Mouse (Mus musculus) hindbrain, embryonic 12.5 days (tissue): Measurements from ENCODE around the gene Ywhaq. TPM values are rescaled to one million over a fixed set of nuclear protein-coding genes. Genes with fewer than 3 reads are reported as not detected.

Experiments used
- ATAC-seq: fragments of 200-750 bp; cut with Nextera tagmentation; 2 replicates; pipeline ENCODE4 v1.8.0; 2017; ENCODE audit warnings: moderate TSS enrichment; ENCODE audit not compliant: low FRiP score
- H3K27ac ChIP-seq: fragments of 300-500 bp; sonication (generic); 2 replicates; pipeline ENCODE4 v1.5.1; 2016; ENCODE audit warnings: mild to moderate bottlenecking
- H3K27me3 ChIP-seq: fragments of 300-500 bp; sonication (generic); 2 replicates; pipeline ENCODE4 v1.6.1; 2016; ENCODE audit warnings: mild to moderate bottlenecking
- H3K36me3 ChIP-seq: fragments of 300-500 bp; sonication (generic); 2 replicates; pipeline ENCODE4 v1.6.1; 2016; ENCODE audit warnings: mild to moderate bottlenecking
- H3K4me1 ChIP-seq: fragments of 300-500 bp; sonication (generic); 2 replicates; pipeline ENCODE4 v1.6.1; 2016
- H3K4me2 ChIP-seq: fragments of 300-500 bp; sonication (generic); replicated peaks from 2 replicates; pipeline ENCODE4 v1.6.1; 2016; ENCODE audit warnings: mild to moderate bottlenecking
- H3K4me3 ChIP-seq: fragments of 300-500 bp; sonication (generic); 2 replicates; pipeline ENCODE4 v1.5.1; 2016; ENCODE audit warnings: mild to moderate bottlenecking
- H3K9ac ChIP-seq: fragments of 300-500 bp; sonication (generic); 2 replicates; pipeline ENCODE4 v1.6.1; 2016; ENCODE audit warnings: mild to moderate bottlenecking, moderate library complexity
- H3K9me3 ChIP-seq: fragments of 300-500 bp; sonication (generic); replicated peaks from 2 replicates; pipeline ENCODE4 v1.6.1; 2016; ENCODE audit warnings: mild to moderate bottlenecking
- WGBS: fragments of 180-500 bp; shearing (Covaris S2); methylation state at CpG from one replicate; pipeline ENCODE4 v1.1.7; 2016; 5-methylcytosine and 5-hydroxymethylcytosine counted together
- polyA plus RNA-seq: library from polyadenylated mRNA; unstranded; fragments of >200 nt; fragmentation: Nextera tagmentation; extraction: Ambion mirVana; gene quantifications from 2 replicates; pipeline ENCODE4 v1.2.1, GENCODE M21; 2016

The Ywhaq gene
- polyA plus RNA-seq, 1 experiment from 2014 or later: 1,102 TPM

DNA sequence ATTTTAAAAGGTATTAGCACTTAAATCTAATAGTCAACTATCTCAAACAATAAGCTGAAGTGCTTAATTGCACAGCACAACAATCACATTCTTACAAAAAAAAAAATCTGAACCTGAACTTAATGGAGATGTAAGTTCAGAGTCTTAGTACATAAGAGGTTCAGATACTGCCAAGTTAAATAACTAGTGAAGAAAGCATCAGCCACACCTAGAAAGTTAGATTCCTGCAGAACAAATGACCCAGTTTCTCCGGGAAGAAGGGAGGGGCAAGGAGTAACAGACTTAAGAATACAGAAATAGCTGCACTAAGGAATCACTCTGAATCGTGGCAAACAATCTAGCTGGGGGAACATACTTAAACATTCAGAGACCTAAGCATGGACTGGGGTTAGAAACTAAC, 54.8 kb downstream of the Ywhaq start:
- Histone ChIP-seq H3K9ac (no peak overlapping the region), H3K27me3 (no peaks in the 10 kb centered on the region), H3K36me3 (no peaks in the 10 kb centered on the region), H3K4me2 (no peak overlapping the region), H3K27ac (no peak overlapping the region), H3K9me3 (0 out of 2 replicates have a peak, but pooled peaks cover 5% of the 10 kb centered on the region), H3K4me3 (no peak overlapping the region), H3K4me1 (no peaks in the 10 kb centered on the region)
- ATAC-seq: no peak
- 91% methylated on average over 2 of the region's 2 CpGs for WGBS

DNA sequence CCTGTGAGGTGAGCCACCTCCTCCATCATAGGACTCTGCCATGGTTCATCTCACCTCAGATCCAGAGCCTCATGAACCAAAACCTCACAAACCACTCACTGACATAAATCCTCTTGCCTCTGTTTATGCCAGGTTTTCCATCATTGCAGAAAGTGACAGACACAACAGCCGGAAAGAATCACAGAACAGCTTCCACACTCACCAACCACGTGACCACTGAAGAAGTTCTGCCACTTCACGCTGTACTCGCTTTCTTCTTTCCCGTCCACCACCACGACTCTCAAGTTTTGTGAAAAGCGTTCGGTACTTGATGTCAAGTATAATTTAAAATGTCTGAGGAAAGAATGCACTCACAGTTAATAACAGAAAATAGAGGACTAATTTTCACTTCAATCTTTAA, 63.8 kb downstream of the Ywhaq start:
- H3K27ac ChIP-seq: no peak overlapping the region
- H3K4me1 ChIP-seq: no peaks in the 10 kb centered on the region
- no peak overlapping the region for H3K9ac ChIP-seq
- H3K4me2 ChIP-seq: no peak overlapping the region
- H3K9me3 ChIP-seq: no peaks in the 10 kb centered on the region; the same call in 1 of the 2 replicates
- H3K36me3 ChIP-seq: peaks cover 36% of the 10 kb centered on the region
- ATAC-seq: no peak
- H3K4me3 ChIP-seq: no peak overlapping the region
- H3K27me3 ChIP-seq: no peaks in the 10 kb centered on the region
- WGBS: 94% methylated on average over 8 of the region's 8 CpGs

GRCm38 (mm10) chr12:21350113-21350876, 67.1 kb downstream of the Ywhaq start:
- ATAC-seq: peak; percentile 38; the same call in 1 of the 2 replicates
- Histone ChIP-seq H3K4me1 (no peaks in the 10 kb centered on the region), H3K4me2 (no peak overlapping the region), H3K36me3 (peaks cover 38% of the 10 kb centered on the region), H3K4me3 (no peak overlapping the region), H3K9me3 (no peaks in the 10 kb centered on the region; the same call in 1 of the 2 replicates), H3K27ac (no peak overlapping the region), H3K9ac (no peak overlapping the region), H3K27me3 (no peaks in the 10 kb centered on the region)
- WGBS: 27% methylated on average over 7 of the region's 7 CpGs

DNA sequence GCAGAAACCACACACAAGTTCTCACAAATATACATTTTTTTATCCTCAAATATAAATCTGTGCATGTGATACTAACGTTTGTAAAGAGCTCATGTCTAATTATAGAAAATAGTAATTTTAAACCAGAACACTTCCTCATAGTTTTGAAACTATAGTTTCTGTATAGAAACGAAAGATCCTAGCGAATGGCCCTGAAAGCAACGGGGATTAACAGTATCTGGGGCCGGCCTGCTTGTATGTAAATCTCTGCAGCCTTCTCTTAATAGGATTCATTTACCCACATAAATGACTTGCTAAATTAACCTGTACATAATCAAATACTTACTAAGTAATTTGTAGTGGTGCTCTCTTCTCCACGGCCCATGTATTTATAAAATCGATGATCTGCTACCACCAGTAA, 70.5 kb downstream of the Ywhaq start:
- Histone ChIP-seq H3K9me3 (no peaks in the 10 kb centered on the region), H3K4me3 (no peak overlapping the region), H3K27me3 (no peaks in the 10 kb centered on the region), H3K4me1 (no peaks in the 10 kb centered on the region), H3K27ac (no peak overlapping the region), H3K4me2 (no peak overlapping the region), H3K9ac (no peak overlapping the region), H3K36me3 (peaks cover 32% of the 10 kb centered on the region)
- no peak for ATAC-seq
- WGBS: 92% methylated on average over 7 of the region's 7 CpGs

DNA sequence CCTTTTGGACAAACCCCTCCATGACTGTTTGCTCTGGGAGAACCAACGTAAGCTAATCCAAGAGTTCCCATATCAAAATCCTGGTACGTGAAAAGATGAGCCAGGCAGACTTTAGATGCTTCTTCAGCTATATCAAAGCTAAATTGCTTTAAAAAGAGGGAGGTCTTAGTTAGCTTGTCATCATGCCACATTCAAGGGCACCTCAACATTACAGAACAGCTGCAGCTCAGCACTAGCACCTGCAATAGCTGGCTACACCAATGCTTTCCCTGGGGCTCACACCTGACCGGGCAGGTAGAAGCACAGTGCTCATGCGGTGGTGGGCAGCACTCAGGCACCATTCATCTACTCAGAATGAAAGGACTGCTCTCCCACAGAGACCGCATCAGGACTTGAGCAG, 76.8 kb downstream of the Ywhaq start:
- ATAC-seq: no peak
- H3K4me1 ChIP-seq: no peaks in the 10 kb centered on the region
- H3K4me3 ChIP-seq: no peak overlapping the region
- H3K27me3 ChIP-seq: no peaks in the 10 kb centered on the region
- H3K36me3 ChIP-seq: peaks cover 47% of the 10 kb centered on the region
- H3K27ac ChIP-seq: no peak overlapping the region
- no peak overlapping the region for H3K4me2 ChIP-seq
- no peak overlapping the region for H3K9ac ChIP-seq
- WGBS: 91% methylated on average over 5 of the region's 5 CpGs
- no peaks in the 10 kb centered on the region for H3K9me3 ChIP-seq

Other genes starting within 250 kb of the Ywhaq start
- 113 and 118 TPM in 2 replicates for gene Cpsf3, start 132.2 kb downstream of the Ywhaq start, polyA plus RNA-seq
- 36.5 and 39.6 TPM in 2 replicates for gene Itgb1bp1, start 131.4 kb downstream of the Ywhaq start, polyA plus RNA-seq
- 40.2 and 42.8 TPM in 2 replicates for gene Iah1, start 101.2 kb downstream of the Ywhaq start, polyA plus RNA-seq
- 37.4 and 40.7 TPM in 2 replicates for gene Adam17, start 44.0 kb downstream of the Ywhaq start, polyA plus RNA-seq